Mouse (Mus musculus): ENCODE results near the gene Pnpla7. TPM values are rescaled to one million over a fixed set of nuclear protein-coding genes. Genes with fewer than 3 reads are reported as not detected.

Pnpla7 gene
- polyA plus RNA-seq, 1 experiment from 2014 or later: 8.2 TPM

DNA sequence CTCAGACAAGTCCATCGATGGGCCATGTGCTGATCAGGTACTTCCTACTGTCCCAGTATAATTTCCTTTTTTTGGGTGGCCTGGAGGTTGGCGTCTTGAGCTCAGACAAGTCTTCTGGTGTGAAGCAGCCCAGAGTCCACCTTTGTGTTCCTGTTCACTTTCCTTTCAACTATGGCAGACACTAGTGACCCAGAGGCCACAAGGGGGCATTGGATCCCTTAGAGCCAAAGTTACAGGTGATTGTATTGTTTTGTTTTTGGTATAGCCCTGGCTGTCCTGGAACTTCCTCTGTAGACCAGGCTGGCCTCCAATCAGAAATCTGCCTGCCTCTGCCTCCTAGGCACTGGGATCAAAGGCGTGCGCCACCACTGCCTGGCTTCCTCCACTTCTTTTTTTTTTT is 96.6 kb downstream of the Pnpla7 start:
- Histone ChIP-seq H3K36me3 (no peaks in the 10 kb centered on the region), H3K4me1 (replicated peaks) (no peaks in the 10 kb centered on the region), H3K27me3 (no peaks in the 10 kb centered on the region), H3K9me3 (no peaks in the 10 kb centered on the region), H3K4me3 (replicated peaks) (no peak overlapping the region), H3K27ac (no peak overlapping the region), H3K9ac (replicated peaks) (no peak overlapping the region), H3K4me2 (no peak overlapping the region)
- WGBS: 95% methylated on average over 4 of the region's 4 CpGs
- no peak for ATAC-seq (ENCODE audit: insufficient number of reproducible peaks, insufficient read depth, low FRiP score, low TSS enrichment, low read depth)

DNA sequence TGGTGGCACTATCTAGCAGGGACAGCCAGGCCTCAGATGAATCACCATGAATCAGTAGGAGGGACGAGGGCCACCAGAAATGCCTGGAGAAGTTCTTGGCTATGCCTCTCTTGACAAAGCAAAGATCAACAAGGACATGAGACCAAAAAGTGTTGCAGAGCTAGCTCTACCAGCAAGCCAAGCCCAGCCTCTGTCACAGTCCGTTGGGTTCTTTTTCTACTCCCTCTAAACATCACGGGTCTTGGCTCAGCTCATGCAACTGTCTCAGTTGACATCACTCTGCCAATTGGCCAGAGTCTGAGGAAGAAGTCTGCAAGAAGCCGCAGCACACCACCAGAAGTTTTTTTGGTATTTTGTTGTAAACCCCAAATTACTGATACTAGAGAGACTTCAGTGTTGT is 99.7 kb downstream of the Pnpla7 start:
- Histone ChIP-seq H3K9ac (replicated peaks) (no peak overlapping the region), H3K4me2 (no peak overlapping the region), H3K4me3 (replicated peaks) (no peak overlapping the region), H3K27me3 (no peaks in the 10 kb centered on the region), H3K27ac (no peak overlapping the region), H3K4me1 (replicated peaks) (no peaks in the 10 kb centered on the region), H3K36me3 (no peaks in the 10 kb centered on the region), H3K9me3 (no peaks in the 10 kb centered on the region)
- 58% methylated on average over 4 of the region's 4 CpGs for WGBS
- no peak for ATAC-seq (ENCODE audit: insufficient number of reproducible peaks, insufficient read depth, low FRiP score, low TSS enrichment, low read depth)

DNA sequence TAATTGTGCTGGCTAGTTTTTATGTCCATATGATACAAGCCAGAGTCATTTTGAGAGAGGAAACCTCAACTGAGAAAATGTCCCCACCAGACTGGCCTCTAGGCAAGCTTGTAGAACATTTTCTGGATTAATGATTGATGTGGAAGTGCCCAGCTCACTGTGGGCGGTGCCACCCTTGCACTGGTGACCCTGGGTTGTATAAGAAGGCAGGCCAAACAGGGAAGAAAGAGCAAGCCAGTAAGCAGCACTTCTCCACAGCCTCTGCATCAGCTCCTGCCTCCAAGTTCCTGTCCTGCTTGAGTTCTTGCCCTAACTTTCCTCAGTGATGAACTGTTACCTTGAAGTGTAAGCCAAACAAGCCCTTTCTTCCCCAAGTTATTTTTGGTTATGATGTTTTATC is 103.1 kb downstream of the Pnpla7 start:
- ATAC-seq (ENCODE audit: insufficient number of reproducible peaks, insufficient read depth, low FRiP score, low TSS enrichment, low read depth): no peak
- no peaks in the 10 kb centered on the region for H3K4me1 ChIP-seq (replicated peaks)

DNA sequence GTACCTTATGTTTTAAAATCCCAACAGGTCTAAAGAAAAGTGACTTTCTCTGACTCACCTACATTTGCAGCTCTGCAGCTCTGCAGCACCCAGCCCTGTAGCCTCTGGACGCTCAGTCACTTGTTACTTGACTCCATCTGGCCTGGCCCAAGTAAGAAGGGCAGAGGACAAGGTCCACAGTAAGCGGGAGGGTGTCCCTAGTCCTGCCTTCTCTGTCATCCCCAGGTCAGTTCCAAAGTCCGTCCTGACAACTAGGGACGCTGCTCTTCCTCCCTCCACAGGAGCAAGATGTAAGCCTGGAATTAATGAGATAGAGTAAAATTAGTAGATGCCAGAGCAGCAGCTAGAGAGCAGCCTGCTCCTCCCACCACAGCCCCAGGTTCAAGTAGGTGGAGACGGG is 104.2 kb downstream of the Pnpla7 start, which contains the start of gene Entpd8:
Entpd8 (plus strand) TSS at position 229 of the 400 bp plus-strand sequence.
- H3K27me3 ChIP-seq: peaks cover 4% of the 10 kb centered on the region; the same call in 1 of the 2 replicates
- H3K27ac ChIP-seq: no peak within 1 kb of the TSS
- H3K4me1 ChIP-seq (replicated peaks): no peaks in the 10 kb centered on the region
- no peaks in the 10 kb centered on the region for H3K9me3 ChIP-seq
- H3K9ac ChIP-seq (replicated peaks): no peak within 1 kb of the TSS
- H3K36me3 ChIP-seq: no peaks in the 10 kb centered on the region
- ATAC-seq (ENCODE audit: insufficient number of reproducible peaks, insufficient read depth, low FRiP score, low TSS enrichment, low read depth): no peak
- no peak within 1 kb of the TSS for H3K4me2 ChIP-seq
- H3K4me3 ChIP-seq (replicated peaks): no peak within 1 kb of the TSS
- WGBS: 56% methylated on average over 5 of the region's 5 CpGs

More for the DNA sequence above, 103.1 kb downstream of the Pnpla7 start:
- H3K27ac ChIP-seq: no peak overlapping the region
- 60% methylated on average over 1 of the region's 1 CpGs for WGBS
- H3K27me3 ChIP-seq: peaks cover 4% of the 10 kb centered on the region; the same call in 1 of the 2 replicates
- no peaks in the 10 kb centered on the region for H3K36me3 ChIP-seq
- H3K4me3 ChIP-seq (replicated peaks): no peak overlapping the region
- H3K9ac ChIP-seq (replicated peaks): no peak overlapping the region
- H3K9me3 ChIP-seq: no peaks in the 10 kb centered on the region
- H3K4me2 ChIP-seq: no peak overlapping the region

- WGBS: 76% methylated on average over 4 of the region's 4 CpGs
- no peak overlapping the region for H3K4me3 ChIP-seq (replicated peaks)
Measured at GRCm38 (mm10) chr2:25083697-25084096, 107.9 kb downstream of the Pnpla7 start.

GRCm38 (mm10) chr2:25085571-25085970 is 109.7 kb downstream of the Pnpla7 start:
- ATAC-seq (ENCODE audit: insufficient number of reproducible peaks, insufficient read depth, low FRiP score, low TSS enrichment, low read depth): no peak
- WGBS: 84% methylated on average over 5 of the region's 5 CpGs
- Histone ChIP-seq H3K27me3 (peaks cover 7% of the 10 kb centered on the region), H3K9me3 (no peaks in the 10 kb centered on the region), H3K36me3 (no peaks in the 10 kb centered on the region), H3K9ac (replicated peaks) (no peak overlapping the region), H3K4me2 (no peak overlapping the region), H3K4me3 (replicated peaks) (no peak overlapping the region), H3K4me1 (replicated peaks) (no peaks in the 10 kb centered on the region), H3K27ac (no peak overlapping the region)

More at GRCm38 (mm10) chr2:25083697-25084096, 107.9 kb downstream of the Pnpla7 start:
- Histone ChIP-seq H3K9ac (replicated peaks) (no peak overlapping the region), H3K27me3 (peaks cover 7% of the 10 kb centered on the region), H3K27ac (no peak overlapping the region), H3K9me3 (no peaks in the 10 kb centered on the region), H3K36me3 (no peaks in the 10 kb centered on the region), H3K4me1 (replicated peaks) (no peaks in the 10 kb centered on the region), H3K4me2 (no peak overlapping the region)
- no peak for ATAC-seq (ENCODE audit: insufficient number of reproducible peaks, insufficient read depth, low FRiP score, low TSS enrichment, low read depth)

DNA sequence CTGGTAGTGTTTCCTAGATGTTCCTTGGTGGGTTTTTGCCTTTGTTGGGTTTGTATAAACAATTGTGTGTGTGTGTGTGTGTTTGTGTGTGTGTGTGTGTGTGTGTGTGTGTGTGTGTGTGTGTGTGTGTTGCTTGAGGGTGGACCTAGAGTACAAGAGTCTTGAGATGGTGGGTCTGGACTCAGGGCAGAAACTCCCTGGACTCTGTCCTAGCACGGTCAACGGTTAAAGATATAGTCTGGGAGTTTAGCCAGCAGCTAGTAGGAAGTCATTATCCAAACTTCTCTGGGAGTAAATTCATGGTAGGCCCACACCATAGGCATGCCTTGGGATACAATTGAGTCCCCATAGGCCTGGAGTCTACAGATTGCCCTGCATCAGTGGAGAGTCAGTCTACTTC is 112.0 kb downstream of the Pnpla7 start:
- H3K27ac ChIP-seq: no peak overlapping the region
- no peak for ATAC-seq (ENCODE audit: insufficient number of reproducible peaks, insufficient read depth, low FRiP score, low TSS enrichment, low read depth)
- H3K36me3 ChIP-seq: no peaks in the 10 kb centered on the region
- no peak overlapping the region for H3K4me3 ChIP-seq (replicated peaks)
- no peak overlapping the region for H3K9ac ChIP-seq (replicated peaks)
- H3K4me1 ChIP-seq (replicated peaks): no peaks in the 10 kb centered on the region
- no peak overlapping the region for H3K4me2 ChIP-seq
- H3K27me3 ChIP-seq: peaks cover 20% of the 10 kb centered on the region
- no peaks in the 10 kb centered on the region for H3K9me3 ChIP-seq
- 96% methylated on average over 2 of the region's 2 CpGs for WGBS

DNA sequence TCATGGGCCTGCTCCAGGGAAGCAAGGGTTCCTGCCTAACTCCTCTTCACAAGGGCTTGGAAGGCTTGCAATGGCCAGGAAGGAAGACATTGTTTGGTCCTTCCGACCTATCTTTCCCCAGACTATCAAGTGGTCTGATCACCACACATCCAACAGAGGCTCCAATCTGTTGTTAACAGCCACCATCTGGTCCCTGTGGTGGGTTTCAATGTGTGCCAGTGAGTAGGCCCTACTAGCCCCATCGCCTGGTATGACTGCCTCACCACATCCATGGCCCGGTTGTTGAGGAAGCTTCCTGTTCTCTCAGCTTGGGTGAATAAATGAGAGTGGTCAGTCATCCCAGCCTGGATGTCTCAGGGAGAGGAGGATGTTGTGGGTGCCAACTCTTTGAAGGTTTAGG is 112.8 kb downstream of the Pnpla7 start:
- H3K9ac ChIP-seq (replicated peaks): no peak overlapping the region
- no peak for ATAC-seq (ENCODE audit: insufficient number of reproducible peaks, insufficient read depth, low FRiP score, low TSS enrichment, low read depth)
- no peaks in the 10 kb centered on the region for H3K9me3 ChIP-seq
- H3K36me3 ChIP-seq: no peaks in the 10 kb centered on the region
- H3K27me3 ChIP-seq: peaks cover 23% of the 10 kb centered on the region
- 76% methylated on average over 3 of the region's 3 CpGs for WGBS
- H3K27ac ChIP-seq: no peak overlapping the region
- no peaks in the 10 kb centered on the region for H3K4me1 ChIP-seq (replicated peaks)
- no peak overlapping the region for H3K4me3 ChIP-seq (replicated peaks)
- H3K4me2 ChIP-seq: no peak overlapping the region

DNA sequence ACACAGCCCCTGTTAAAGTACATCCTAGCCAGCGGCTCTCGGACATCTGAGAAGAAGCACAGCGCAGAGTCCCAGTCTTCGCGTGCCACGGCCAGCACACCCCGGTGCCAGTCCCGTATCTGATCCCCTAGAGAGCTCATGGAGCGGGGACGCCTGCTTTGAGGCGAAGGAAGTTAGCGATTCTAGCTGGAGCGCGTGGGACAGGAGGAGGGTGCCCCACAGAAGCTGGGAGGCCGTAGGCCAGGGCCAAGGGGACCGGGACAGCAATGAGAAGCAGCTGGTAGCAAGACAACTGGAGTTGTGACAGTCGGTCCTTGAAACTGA is 118.9 kb downstream of the Pnpla7 start:
- peaks cover 6% of the 10 kb centered on the region; the same call in 1 of the 2 replicates for H3K4me1 ChIP-seq (replicated peaks)
- H3K27ac ChIP-seq: no peak overlapping the region
- WGBS: 44% methylated on average over 17 of the region's 17 CpGs
- H3K36me3 ChIP-seq: no peaks in the 10 kb centered on the region
- H3K9ac ChIP-seq (replicated peaks): no peak overlapping the region; the same call in 1 of the 2 replicates
- no peak overlapping the region for H3K4me3 ChIP-seq (replicated peaks)
- no peak for ATAC-seq (ENCODE audit: insufficient number of reproducible peaks, insufficient read depth, low FRiP score, low TSS enrichment, low read depth)
- peak overlapping the region; percentile 44 for H3K4me2 ChIP-seq
- H3K9me3 ChIP-seq: no peaks in the 10 kb centered on the region
- peaks cover 48% of the 10 kb centered on the region for H3K27me3 ChIP-seq

DNA sequence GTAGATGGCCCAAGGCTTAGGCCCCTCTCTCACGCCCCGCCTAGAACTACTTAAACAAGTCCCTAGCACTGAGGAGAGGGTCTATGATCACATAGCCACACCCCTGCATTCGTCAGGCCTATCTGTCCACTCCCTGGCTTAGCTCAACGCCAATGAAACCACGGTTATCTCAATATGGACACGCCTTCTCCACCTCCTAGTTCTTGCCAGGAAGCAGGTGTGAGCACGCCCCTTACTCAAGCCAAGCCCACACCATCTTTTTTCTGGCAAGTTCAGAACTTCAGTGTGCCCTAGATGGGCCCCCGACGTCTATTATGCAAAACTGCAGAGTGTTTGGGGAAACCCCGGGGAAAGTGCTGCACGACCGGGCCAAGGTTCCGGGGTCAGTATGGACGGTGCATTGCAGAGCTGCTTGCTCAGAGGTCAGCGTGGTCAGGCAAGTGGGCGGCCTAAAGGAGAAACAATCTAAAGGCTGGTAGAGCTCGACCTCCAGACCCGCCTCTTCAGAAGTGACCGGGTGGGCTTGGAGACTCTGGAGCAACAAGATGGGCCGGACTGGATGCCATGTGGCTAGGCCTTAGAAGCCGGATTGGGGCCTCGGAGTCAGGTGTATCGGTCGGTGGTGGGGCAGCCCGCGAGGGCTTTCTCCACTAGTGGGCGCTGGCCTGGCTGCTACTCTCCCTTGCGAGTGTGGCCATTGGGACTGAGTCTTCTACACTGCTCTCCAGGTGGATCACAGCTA is 119.4 kb downstream of the Pnpla7 start, which contains the start of gene Noxa1:
Noxa1 (minus strand) TSS at position 41 of the 742 bp plus-strand sequence.
- Histone ChIP-seq H3K36me3 (no peaks in the 10 kb centered on the region), H3K4me2 (peak within 1 kb of the TSS; percentile 44), H3K9ac (replicated peaks) (no peak within 1 kb of the TSS; the same call in 1 of the 2 replicates), H3K4me1 (replicated peaks) (peaks cover 6% of the 10 kb centered on the region; the same call in 1 of the 2 replicates), H3K9me3 (no peaks in the 10 kb centered on the region), H3K4me3 (replicated peaks) (no peak within 1 kb of the TSS), H3K27me3 (peaks cover 48% of the 10 kb centered on the region), H3K27ac (no peak within 1 kb of the TSS)
- WGBS: 45% methylated on average over 28 of the region's 28 CpGs
- no peak for ATAC-seq (ENCODE audit: insufficient number of reproducible peaks, insufficient read depth, low FRiP score, low TSS enrichment, low read depth)

DNA sequence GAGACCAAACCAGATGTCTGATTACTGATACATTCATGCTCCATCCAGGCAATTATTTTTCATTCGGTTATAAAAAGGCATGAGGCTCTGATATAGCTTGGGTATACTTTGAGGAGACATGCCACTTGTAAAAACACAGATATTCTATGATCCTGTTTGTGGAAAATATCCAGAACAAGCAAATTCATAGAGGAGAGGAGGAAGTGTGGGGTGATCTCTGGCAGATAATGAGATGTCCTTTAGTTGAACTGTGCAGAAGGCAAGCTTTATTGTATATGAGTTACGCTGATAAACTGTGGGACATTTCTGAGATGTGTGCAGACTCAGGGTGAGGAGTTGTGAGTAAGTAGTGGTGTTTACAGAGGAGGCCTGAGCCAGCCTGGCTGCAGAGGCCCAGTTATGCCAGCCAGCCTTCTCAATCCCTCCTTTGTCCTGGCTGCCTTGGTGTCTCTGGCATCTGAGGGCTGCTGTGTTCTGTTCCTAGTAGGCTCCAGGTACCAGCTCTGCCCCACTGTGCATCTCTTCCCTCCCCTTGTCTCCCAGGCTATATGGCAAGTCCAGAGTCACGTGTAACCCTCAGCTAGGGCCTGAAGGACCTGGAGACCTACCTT is 122.3 kb downstream of the Pnpla7 start:
- no peak for ATAC-seq (ENCODE audit: insufficient number of reproducible peaks, insufficient read depth, low FRiP score, low TSS enrichment, low read depth)
- no peak overlapping the region for H3K9ac ChIP-seq (replicated peaks)
- H3K4me2 ChIP-seq: no peak overlapping the region
- H3K27ac ChIP-seq: no peak overlapping the region
- no peak overlapping the region for H3K4me3 ChIP-seq (replicated peaks)
- H3K4me1 ChIP-seq (replicated peaks): peaks cover 6% of the 10 kb centered on the region; the same call in 1 of the 2 replicates
- peaks cover 33% of the 10 kb centered on the region for H3K27me3 ChIP-seq
- H3K36me3 ChIP-seq: no peaks in the 10 kb centered on the region
- 69% methylated on average over 3 of the region's 3 CpGs for WGBS
- no peaks in the 10 kb centered on the region for H3K9me3 ChIP-seq

All from limb, embryonic 12.5 days (tissue).